Mouse (Mus musculus) embryonic fibroblast, embryonic 13.5 days (primary cell): Measurements from ENCODE around the gene 3110040M04Rik. TPM values are rescaled to one million over a fixed set of nuclear protein-coding genes. Genes with fewer than 3 reads are reported as not detected.
"Not testable (repeated sequence)": the region's sequence is repeated elsewhere in the genome, so short reads cannot be mapped to it uniquely, and the experiment has no call there.

Experiments used
- H3K27ac ChIP-seq: 2 replicates; pipeline ENCODE4 v1.5.1; 2012; ENCODE audit warnings: low read length, control low read depth, inconsistent platforms; ENCODE audit not compliant: insufficient read depth
- H3K4me1 ChIP-seq: 2 replicates; pipeline ENCODE4 v1.6.1; 2011; ENCODE audit warnings: low read length; ENCODE audit not compliant: control insufficient read depth, insufficient read depth
- H3K4me3 ChIP-seq: 2 replicates; pipeline ENCODE4 v1.5.1; 2011; ENCODE audit warnings: mild to moderate bottlenecking, control low read depth, low read length; ENCODE audit not compliant: insufficient read depth
- CTCF ChIP-seq: IDR thresholded peaks from 2 replicates; pipeline ENCODE4 v1.5.1; 2011; ENCODE audit warnings: mild to moderate bottlenecking, control low read depth, low read length, moderate library complexity, borderline replicate concordance; ENCODE audit not compliant: insufficient read depth
- POLR2A ChIP-seq: IDR thresholded peaks from 2 replicates; pipeline ENCODE4 v1.6.1; 2011; ENCODE audit warnings: low read depth, mild to moderate bottlenecking, control low read depth, low read length, moderate library complexity
- polyA plus RNA-seq: library from polyadenylated mRNA; stranded (reverse); fragments of >200 nt; gene quantifications from 2 replicates; pipeline ENCODE4 v1.2.4, GENCODE M21; 2011; ENCODE audit warnings: low read depth; ENCODE audit not compliant: missing spikeins, insufficient read length

The 3110040M04Rik gene
- polyA plus RNA-seq, 1 experiment, result not detected

- no peak for TF ChIP-seq CTCF
- TF ChIP-seq POLR2A, result no peak
- Histone ChIP-seq H3K27ac (no peak overlapping the region), H3K4me3 (no peak overlapping the region), H3K4me1 (peaks cover 12% of the 10 kb centered on the region)
These were observed 32.1 kb upstream of the 3110040M04Rik start for GRCm38 (mm10) chr1:151171572-151172461.

- no peaks in the 10 kb centered on the region for H3K4me1 ChIP-seq
- no peak overlapping the region for H3K4me3 ChIP-seq
- H3K27ac ChIP-seq, result no peak overlapping the region
- TF ChIP-seq POLR2A (no peak), CTCF (no peak)
These were observed 26.6 kb upstream of the 3110040M04Rik start for GRCm38 (mm10) chr1:151177030-151177936.

DNA sequence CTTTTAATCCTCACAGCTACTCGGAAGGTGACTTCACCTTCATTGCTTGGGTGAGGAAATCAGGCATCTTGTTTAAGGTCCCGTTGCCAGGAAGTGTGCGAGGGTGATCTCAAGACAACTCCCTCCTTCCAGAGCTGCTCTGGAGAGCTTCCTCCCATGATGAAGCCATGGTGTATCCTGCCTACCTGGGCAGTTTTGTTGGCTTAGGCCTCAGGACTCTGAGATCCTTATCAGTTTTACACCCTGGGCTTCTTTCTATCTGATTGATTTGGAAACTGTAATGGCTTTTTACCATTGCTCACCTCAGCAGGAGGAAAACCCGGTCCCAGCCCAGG lies 26.0 kb upstream of the 3110040M04Rik start:
- Histone ChIP-seq H3K4me3 (no peak overlapping the region), H3K4me1 (no peaks in the 10 kb centered on the region), H3K27ac (no peak overlapping the region)
- TF ChIP-seq CTCF, result no peak
- TF ChIP-seq POLR2A, result no peak

GRCm38 (mm10) chr1:151178505-151179083 lies 25.3 kb upstream of the 3110040M04Rik start:
- no peak for TF ChIP-seq POLR2A
- no peak for TF ChIP-seq CTCF
- no peaks in the 10 kb centered on the region for H3K4me1 ChIP-seq
- H3K4me3 ChIP-seq, result no peak overlapping the region
- no peak overlapping the region for H3K27ac ChIP-seq

DNA sequence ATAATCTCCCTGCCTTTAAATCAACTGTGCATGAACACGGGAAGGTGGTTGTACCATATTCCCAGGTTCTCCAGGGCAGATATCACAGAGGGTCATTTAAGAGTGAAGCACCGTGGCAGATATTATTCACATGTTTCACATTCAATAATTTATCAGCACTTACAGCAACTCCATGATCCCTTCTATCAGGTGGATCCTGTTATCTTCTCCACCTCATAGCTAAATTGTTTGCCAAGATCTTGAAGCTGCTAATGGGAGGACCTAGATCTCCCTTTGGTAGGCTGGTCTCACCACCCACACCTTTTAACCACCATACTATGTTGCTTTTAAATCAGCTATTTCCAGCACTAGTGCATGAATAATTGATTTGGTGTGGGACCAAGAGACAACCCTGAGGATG lies 23.8 kb upstream of the 3110040M04Rik start:
- no peak overlapping the region for H3K27ac ChIP-seq
- no peaks in the 10 kb centered on the region for H3K4me1 ChIP-seq
- no peak for TF ChIP-seq CTCF
- no peak for TF ChIP-seq POLR2A
- no peak overlapping the region for H3K4me3 ChIP-seq

DNA sequence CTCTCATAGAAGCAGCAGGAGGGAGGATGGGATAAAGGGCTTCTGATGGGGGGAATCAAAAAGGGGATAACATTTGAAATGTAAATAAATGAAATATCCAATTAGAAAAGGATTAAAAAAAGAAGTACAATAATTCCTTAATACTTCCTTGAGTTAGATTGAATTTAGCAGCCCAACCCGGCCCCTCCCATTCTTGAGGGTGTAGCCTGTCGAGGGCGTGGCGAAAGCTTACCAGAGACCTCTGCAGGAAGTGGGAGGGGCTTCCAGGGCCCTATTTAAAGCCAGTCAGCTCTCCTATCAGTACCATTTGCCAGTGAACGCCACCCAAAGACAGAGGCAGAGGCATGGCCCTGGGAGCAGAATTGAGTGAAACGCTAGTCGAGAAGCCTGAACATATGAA lies 21.7 kb upstream of the 3110040M04Rik start, which contains the start of gene Gm47985:
Gm47985 (plus strand) TSS at position 272 of the 400 bp plus-strand sequence.
- H3K27ac ChIP-seq, H3K4me1 ChIP-seq, H3K4me3 ChIP-seq: not testable (repeated sequence)

- not testable (repeated sequence) for H3K27ac ChIP-seq, H3K4me1 ChIP-seq, H3K4me3 ChIP-seq
These were observed 17.7 kb upstream of the 3110040M04Rik start for GRCm38 (mm10) chr1:151186186-151186585.

DNA sequence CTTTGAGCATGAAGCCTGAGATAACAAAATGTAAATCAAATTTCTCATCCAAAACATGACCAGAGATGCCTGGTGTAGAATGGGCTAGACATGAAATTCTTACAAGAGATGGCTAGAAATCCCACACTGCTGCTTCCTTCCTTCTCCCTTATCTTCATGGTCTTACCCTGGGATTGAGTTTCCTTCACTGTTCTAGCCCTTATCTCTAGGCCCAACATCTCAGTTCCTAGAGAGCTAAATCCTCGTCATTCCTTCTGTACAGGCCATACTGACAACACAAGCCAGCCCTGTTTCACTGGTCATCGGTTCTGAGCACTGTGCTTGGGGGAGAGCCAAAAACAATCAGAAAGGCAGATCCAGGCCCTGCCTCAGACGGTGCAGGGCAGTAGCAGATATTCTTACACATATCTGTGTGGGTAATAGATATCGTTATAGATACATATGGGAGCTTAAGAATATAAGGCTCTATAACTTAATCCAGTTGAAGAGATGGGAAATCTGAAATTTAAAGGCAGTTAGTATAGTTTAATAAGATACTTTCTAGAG lies 17.0 kb upstream of the 3110040M04Rik start:
- not testable (repeated sequence) for H3K4me1 ChIP-seq, H3K27ac ChIP-seq, H3K4me3 ChIP-seq

GRCm38 (mm10) chr1:151188469-151188868 lies 15.5 kb upstream of the 3110040M04Rik start:
- H3K27ac ChIP-seq, result no peak overlapping the region
- no peak overlapping the region for H3K4me3 ChIP-seq
- no peak for TF ChIP-seq CTCF
- TF ChIP-seq POLR2A, result no peak
- no peaks in the 10 kb centered on the region for H3K4me1 ChIP-seq

DNA sequence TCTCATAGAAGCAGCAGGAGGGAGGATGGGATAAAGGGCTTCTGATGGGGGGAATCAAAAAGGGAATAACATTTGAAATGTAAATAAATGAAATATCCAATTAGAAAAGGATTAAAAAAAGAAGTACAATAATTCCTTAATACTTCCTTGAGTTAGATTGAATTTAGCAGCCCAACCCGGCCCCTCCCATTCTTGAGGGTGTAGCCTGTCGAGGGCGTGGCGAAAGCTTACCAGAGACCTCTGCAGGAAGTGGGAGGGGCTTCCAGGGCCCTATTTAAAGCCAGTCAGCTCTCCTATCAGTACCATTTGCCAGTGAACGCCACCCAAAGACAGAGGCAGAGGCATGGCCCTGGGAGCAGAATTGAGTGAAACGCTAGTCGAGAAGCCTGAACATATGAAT lies 11.8 kb upstream of the 3110040M04Rik start, which contains the start of gene Gm8947:
Gm8947 (plus strand) TSS at position 302 of the 400 bp plus-strand sequence.
- H3K4me3 ChIP-seq, H3K27ac ChIP-seq, H3K4me1 ChIP-seq: not testable (repeated sequence)

DNA sequence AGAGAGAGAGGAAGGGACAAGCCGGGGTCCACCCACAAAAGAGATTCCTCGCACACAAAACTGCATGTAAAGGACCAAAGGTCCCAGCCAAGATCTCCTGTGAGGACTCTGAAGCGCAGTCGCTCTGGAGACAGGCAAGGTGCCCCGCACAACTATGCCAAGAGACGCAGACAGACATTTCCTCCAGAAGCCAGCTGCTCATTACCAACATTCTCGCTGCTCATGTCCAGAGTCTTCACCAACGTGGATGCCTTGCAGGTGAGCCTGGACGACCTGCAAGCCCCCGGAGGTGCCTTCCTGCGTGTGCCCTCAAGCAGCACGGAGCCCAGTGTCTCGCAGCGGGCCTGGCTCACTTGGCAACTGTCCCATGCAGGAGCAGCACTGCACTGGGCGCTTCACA lies 11.2 kb upstream of the 3110040M04Rik start:
- H3K4me1 ChIP-seq, H3K4me3 ChIP-seq, H3K27ac ChIP-seq: not testable (repeated sequence)

DNA sequence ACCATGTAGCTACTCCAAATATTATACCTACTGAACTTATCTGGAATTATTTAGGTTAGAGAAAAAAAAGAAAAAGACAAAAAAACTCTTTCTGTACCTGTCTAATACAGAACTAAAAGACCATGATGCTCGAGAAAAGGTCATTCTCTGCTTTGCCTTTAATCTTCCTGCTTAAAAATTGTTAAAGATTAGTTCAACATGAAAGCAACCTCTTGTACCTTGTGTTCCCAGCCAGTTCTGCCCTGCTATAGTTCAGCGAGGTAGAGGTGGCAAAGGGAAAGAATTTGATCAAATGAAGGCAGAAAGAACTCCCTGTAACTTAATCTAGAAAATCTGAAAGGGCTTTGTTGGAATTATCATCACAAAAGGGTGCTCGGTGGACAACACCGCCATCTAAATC lies 7.9 kb upstream of the 3110040M04Rik start:
- not testable (repeated sequence) for H3K4me3 ChIP-seq, H3K4me1 ChIP-seq, H3K27ac ChIP-seq

- not testable (repeated sequence) for H3K4me1 ChIP-seq, H3K4me3 ChIP-seq, H3K27ac ChIP-seq
These were observed 7.2 kb upstream of the 3110040M04Rik start for GRCm38 (mm10) chr1:151196690-151197089.

DNA sequence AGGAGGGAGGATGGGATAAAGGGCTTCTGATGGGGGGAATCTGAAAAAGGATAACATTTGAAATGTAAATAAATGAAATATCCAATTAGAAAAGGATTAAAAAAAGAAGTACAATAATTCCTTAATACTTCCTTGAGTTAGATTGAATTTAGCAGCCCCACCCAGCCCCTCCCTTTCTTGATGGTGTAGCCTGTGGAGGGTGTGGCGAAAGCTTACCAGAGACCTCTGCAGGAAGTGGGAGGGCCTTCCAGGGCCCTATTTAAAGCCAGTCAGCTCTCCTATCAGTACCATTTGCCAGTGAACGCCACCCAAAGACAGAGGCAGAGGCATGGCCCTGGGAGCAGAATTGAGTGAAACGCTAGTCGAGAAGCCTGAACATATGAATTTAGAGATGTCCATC lies 5.8 kb upstream of the 3110040M04Rik start, which contains the start of gene Gm47995:
Gm47995 (plus strand) TSS at position 329 of the 400 bp plus-strand sequence.
- H3K27ac ChIP-seq, H3K4me1 ChIP-seq, H3K4me3 ChIP-seq: not testable (repeated sequence)
